Mouse (Mus musculus): ENCODE measurements around the gene Ssh2. TPM values are rescaled to one million over a fixed set of nuclear protein-coding genes. Genes with fewer than 3 reads are reported as not detected.
A peak's percentile ranks its signal among the peaks of the same experiment; 100 is the strongest.

The Ssh2 gene
- polyA plus RNA-seq, 1 experiment from 2014 or later = 2.7 TPM

GRCm38 (mm10) chr11:77347273-77347672 lies 131.2 kb downstream of the Ssh2 start:
- Histone ChIP-seq H3K4me3 (ENCODE audit: low read depth, low read length) (no peak overlapping the region), H3K36me3 (ENCODE audit: control insufficient read depth, insufficient read depth) (no peaks in the 10 kb centered on the region), H3K9me3 (ENCODE audit: control insufficient read depth) (no peaks in the 10 kb centered on the region), H3K4me2 (replicated peaks; ENCODE audit: low read depth) (no peak overlapping the region), H3K4me1 (replicated peaks; ENCODE audit: control insufficient read depth, insufficient read depth, low read length) (no peaks in the 10 kb centered on the region), H3K27me3 (replicated peaks; ENCODE audit: control insufficient read depth, insufficient read depth, low read length) (no peaks in the 10 kb centered on the region), H3K9ac (ENCODE audit: low read depth, low read length) (no peak overlapping the region), H3K27ac (ENCODE audit: low read depth, low read length) (no peak overlapping the region)
- no peak for ATAC-seq
- TF ChIP-seq CTCF (IDR thresholded peaks at IDR 0.05; ENCODE audit: low read depth) = no peak
- WGBS = 86% methylated on average over 4 of the region's 4 CpGs

GRCm38 (mm10) chr11:77348142-77348741 lies 132.2 kb downstream of the Ssh2 start:
- no peaks in the 10 kb centered on the region for H3K4me1 ChIP-seq (replicated peaks; ENCODE audit: control insufficient read depth, insufficient read depth, low read length)

GRCm38 (mm10) chr11:77348985-77349384 lies 132.9 kb downstream of the Ssh2 start:
- Histone ChIP-seq H3K4me1 (replicated peaks; ENCODE audit: control insufficient read depth, insufficient read depth, low read length) (no peaks in the 10 kb centered on the region), H3K9ac (ENCODE audit: low read depth, low read length) (peak overlapping the region; percentile 61), H3K4me3 (ENCODE audit: low read depth, low read length) (peak overlapping the region; percentile 61), H3K27ac (ENCODE audit: low read depth, low read length) (no peak overlapping the region), H3K27me3 (replicated peaks; ENCODE audit: control insufficient read depth, insufficient read depth, low read length) (no peaks in the 10 kb centered on the region), H3K9me3 (ENCODE audit: control insufficient read depth) (no peaks in the 10 kb centered on the region), H3K36me3 (ENCODE audit: control insufficient read depth, insufficient read depth) (no peaks in the 10 kb centered on the region), H3K4me2 (replicated peaks; ENCODE audit: low read depth) (peak overlapping the region; percentile 83)
- TF ChIP-seq CTCF (IDR thresholded peaks at IDR 0.05; ENCODE audit: low read depth) = no peak
- 42% methylated on average over 6 of the region's 6 CpGs for WGBS
- no peak for ATAC-seq

More at GRCm38 (mm10) chr11:77348142-77348741, 132.2 kb downstream of the Ssh2 start:
- Histone ChIP-seq H3K36me3 (ENCODE audit: control insufficient read depth, insufficient read depth) (no peaks in the 10 kb centered on the region), H3K9me3 (ENCODE audit: control insufficient read depth) (no peaks in the 10 kb centered on the region), H3K27me3 (replicated peaks; ENCODE audit: control insufficient read depth, insufficient read depth, low read length) (no peaks in the 10 kb centered on the region), H3K4me3 (ENCODE audit: low read depth, low read length) (peak overlapping the region; percentile 61), H3K27ac (ENCODE audit: low read depth, low read length) (peak overlapping the region; percentile 42; the same call in 1 of the 2 replicates), H3K4me2 (replicated peaks; ENCODE audit: low read depth) (peak overlapping the region; percentile 83), H3K9ac (ENCODE audit: low read depth, low read length) (peak overlapping the region; percentile 61)
- whole genome bisulfite sequencing = 1% methylated on average over 54 of the region's 54 CpGs
- no peak for TF ChIP-seq CTCF (IDR thresholded peaks at IDR 0.05; ENCODE audit: low read depth)
- peak; percentile 99 for ATAC-seq

GRCm38 (mm10) chr11:77349698-77350097 lies 133.6 kb downstream of the Ssh2 start:
- Histone ChIP-seq H3K4me1 (replicated peaks; ENCODE audit: control insufficient read depth, insufficient read depth, low read length) (no peaks in the 10 kb centered on the region), H3K36me3 (ENCODE audit: control insufficient read depth, insufficient read depth) (no peaks in the 10 kb centered on the region), H3K27me3 (replicated peaks; ENCODE audit: control insufficient read depth, insufficient read depth, low read length) (no peaks in the 10 kb centered on the region), H3K27ac (ENCODE audit: low read depth, low read length) (no peak overlapping the region), H3K4me2 (replicated peaks; ENCODE audit: low read depth) (peak overlapping the region; percentile 21; the same call in 1 of the 2 replicates), H3K9ac (ENCODE audit: low read depth, low read length) (no peak overlapping the region), H3K9me3 (ENCODE audit: control insufficient read depth) (no peaks in the 10 kb centered on the region), H3K4me3 (ENCODE audit: low read depth, low read length) (no peak overlapping the region)
- WGBS = 80% methylated on average over 2 of the region's 2 CpGs
- no peak for TF ChIP-seq CTCF (IDR thresholded peaks at IDR 0.05; ENCODE audit: low read depth)
- ATAC-seq = no peak

- ATAC-seq = no peak
- Histone ChIP-seq H3K9ac (ENCODE audit: low read depth, low read length) (no peak overlapping the region), H3K4me2 (replicated peaks; ENCODE audit: low read depth) (no peak overlapping the region), H3K27me3 (replicated peaks; ENCODE audit: control insufficient read depth, insufficient read depth, low read length) (no peaks in the 10 kb centered on the region), H3K4me1 (replicated peaks; ENCODE audit: control insufficient read depth, insufficient read depth, low read length) (no peaks in the 10 kb centered on the region), H3K9me3 (ENCODE audit: control insufficient read depth) (no peaks in the 10 kb centered on the region), H3K4me3 (ENCODE audit: low read depth, low read length) (no peak overlapping the region), H3K36me3 (ENCODE audit: control insufficient read depth, insufficient read depth) (no peaks in the 10 kb centered on the region), H3K27ac (ENCODE audit: low read depth, low read length) (no peak overlapping the region)
- 67% methylated on average over 3 of the region's 3 CpGs for WGBS
- TF ChIP-seq CTCF (IDR thresholded peaks at IDR 0.05; ENCODE audit: low read depth) = no peak
Measured at GRCm38 (mm10) chr11:77355055-77355454, 139.0 kb downstream of the Ssh2 start.

GRCm38 (mm10) chr11:77357839-77358238 lies 141.8 kb downstream of the Ssh2 start:
- no peaks in the 10 kb centered on the region for H3K27me3 ChIP-seq (replicated peaks; ENCODE audit: control insufficient read depth, insufficient read depth, low read length)
- no peaks in the 10 kb centered on the region for H3K36me3 ChIP-seq (ENCODE audit: control insufficient read depth, insufficient read depth)
- no peak for TF ChIP-seq CTCF (IDR thresholded peaks at IDR 0.05; ENCODE audit: low read depth)
- H3K27ac ChIP-seq (ENCODE audit: low read depth, low read length) = no peak overlapping the region
- WGBS = 42% methylated on average over 1 of the region's 1 CpGs
- no peaks in the 10 kb centered on the region for H3K9me3 ChIP-seq (ENCODE audit: control insufficient read depth)
- H3K4me1 ChIP-seq (replicated peaks; ENCODE audit: control insufficient read depth, insufficient read depth, low read length) = no peaks in the 10 kb centered on the region
- H3K4me2 ChIP-seq (replicated peaks; ENCODE audit: low read depth) = no peak overlapping the region
- no peak overlapping the region for H3K9ac ChIP-seq (ENCODE audit: low read depth, low read length)
- peak; percentile 63; the same call in 1 of the 2 replicates for ATAC-seq
- no peak overlapping the region for H3K4me3 ChIP-seq (ENCODE audit: low read depth, low read length)
